Mouse (Mus musculus): ENCODE results near the gene Fam98a.

DNA sequence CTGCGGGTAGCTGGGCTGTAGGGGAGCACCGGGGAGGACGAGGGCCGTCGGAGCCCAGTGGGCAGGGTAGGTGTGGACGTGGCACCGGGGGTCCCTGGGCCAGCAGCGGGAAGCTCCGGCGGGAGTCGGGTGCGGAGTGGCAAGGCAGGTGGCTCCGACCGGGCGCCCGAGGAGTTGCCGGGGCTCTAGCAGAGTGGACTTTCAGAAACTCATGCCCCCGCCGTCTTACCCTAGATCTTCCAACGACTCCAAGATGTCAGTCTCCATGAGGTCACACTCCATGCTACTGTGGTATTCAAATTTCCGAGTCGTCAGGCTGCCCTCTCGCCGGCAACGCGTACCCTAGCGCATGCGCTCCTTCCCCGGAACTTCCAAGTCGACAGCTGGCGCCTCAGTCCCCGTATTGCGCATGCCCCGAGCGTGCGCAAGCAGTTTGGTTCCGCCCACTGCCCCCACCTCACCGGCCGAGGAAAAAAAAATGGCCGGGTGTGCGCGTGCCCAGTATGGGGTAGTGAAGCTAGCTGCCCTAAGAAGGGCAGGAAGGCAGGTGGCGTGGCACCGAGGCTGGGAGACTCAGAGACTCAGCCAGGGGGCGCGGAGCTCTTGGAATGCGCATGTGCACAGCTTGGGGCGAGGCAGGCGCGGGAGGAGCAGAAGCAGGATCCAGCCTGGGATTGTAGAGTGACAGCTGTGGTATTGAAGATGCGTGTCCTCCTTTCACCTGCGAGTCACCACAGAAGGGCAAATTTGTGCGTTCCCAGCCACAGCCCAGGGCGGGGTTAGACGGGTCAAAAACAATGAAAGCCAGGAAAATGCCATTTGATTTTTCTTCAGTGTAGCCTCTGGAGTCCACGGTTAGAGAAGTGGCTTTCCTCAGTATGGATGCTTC is at the start of gene Fam98a:
- TF ChIP-seq CTCF (IDR thresholded peaks at IDR 0.05; ENCODE audit: insufficient read depth, low read depth, low read length), result peak; percentile 17; the same call in 1 of the 2 replicates
- TF ChIP-seq POLR2A (IDR thresholded peaks at IDR 0.05; ENCODE audit: insufficient read depth, low read depth, low read length), result peak; percentile 68

All from olfactory bulb, adult 2 months (tissue).